Mouse (Mus musculus) heart, adult 2 months (tissue): ENCODE results near the gene Aip. TPM values are rescaled to one million over a fixed set of nuclear protein-coding genes. Genes with fewer than 3 reads are reported as not detected.

ENCODE experiments used
- DNase-seq, 2 experiments: peaks; one replicate each; pipeline ENCODE4 v3.0.0; 2021
- H3K27ac ChIP-seq: fragments of 200-600 bp; 2 replicates; pipeline ENCODE4 v1.8.1; 2022
- H3K27me3 ChIP-seq: fragments of 200-500 bp; 2 replicates; pipeline ENCODE4 v1.6.1; 2012; ENCODE audit warnings: mild to moderate bottlenecking, low read length, inconsistent platforms, mixed read lengths; ENCODE audit not compliant: control insufficient read depth, insufficient read depth
- H3K36me3 ChIP-seq: fragments of 200-500 bp; 2 replicates; pipeline ENCODE4 v1.6.1; 2012; ENCODE audit warnings: low read length, inconsistent platforms; ENCODE audit not compliant: control insufficient read depth, insufficient read depth
- H3K4me1 ChIP-seq: fragments of 200-500 bp; 2 replicates; pipeline ENCODE4 v1.6.1; 2011; ENCODE audit warnings: low read length; ENCODE audit not compliant: control insufficient read depth, insufficient read depth
- H3K4me3 ChIP-seq: fragments of 200-600 bp; 2 replicates; pipeline ENCODE4 v1.8.1; 2022
- H3K79me2 ChIP-seq: fragments of 200-500 bp; replicated peaks from 2 replicates; pipeline ENCODE4 v1.6.1; 2012; ENCODE audit warnings: mild to moderate bottlenecking, inconsistent platforms, low read length, moderate library complexity, mixed read lengths; ENCODE audit not compliant: control insufficient read depth, insufficient read depth
- H3K9ac ChIP-seq: fragments of 200-500 bp; 2 replicates; pipeline ENCODE4 v1.6.1; 2012; ENCODE audit warnings: low read depth, mild to moderate bottlenecking, control low read depth, inconsistent platforms, low read length, mixed read lengths
- CTCF ChIP-seq: fragments of 200-600 bp; IDR thresholded peaks from 2 replicates; pipeline ENCODE4 v1.8.1; 2022; ENCODE audit warnings: antibody characterized with exemption, mild to moderate bottlenecking, moderate library complexity
- EP300 ChIP-seq: fragments of 200-500 bp; IDR thresholded peaks from 2 replicates; pipeline ENCODE4 v1.6.1; 2011; ENCODE audit warnings: low read depth, low read length, control low read depth; ENCODE audit not compliant: insufficient read depth
- POLR2A ChIP-seq: fragments of 200-500 bp; IDR thresholded peaks from 2 replicates; pipeline ENCODE4 v1.6.1; 2011; ENCODE audit warnings: mild to moderate bottlenecking, low read depth, low read length, control low read depth; ENCODE audit not compliant: insufficient read depth
- WGBS: fragments of 180-500 bp; shearing (Covaris S2); methylation state at CpG from one replicate; pipeline ENCODE4 v1.1.7; 2018; 5-methylcytosine and 5-hydroxymethylcytosine counted together
- intact Hi-C: fragments of 180-260 bp; cut with DNase I; formaldehyde crosslinking; loops from one replicate; pipeline ENCODE4 v1.15.1; 2025
- polyA plus RNA-seq: library from polyadenylated mRNA; depleted of rRNA; stranded (reverse); fragments of >200 nt; gene quantifications from 2 replicates; pipeline ENCODE4 v1.2.3, GENCODE M21; 2012
- total RNA-seq, 2 experiments: library from RNA; stranded (reverse); gene quantifications; 2 replicates each; pipeline ENCODE4 v1.2.3; 2021

Gene Aip
- total and polyA plus RNA-seq, 3 experiments = 55.1 to 69.4 (median 60.6) TPM

DNA sequence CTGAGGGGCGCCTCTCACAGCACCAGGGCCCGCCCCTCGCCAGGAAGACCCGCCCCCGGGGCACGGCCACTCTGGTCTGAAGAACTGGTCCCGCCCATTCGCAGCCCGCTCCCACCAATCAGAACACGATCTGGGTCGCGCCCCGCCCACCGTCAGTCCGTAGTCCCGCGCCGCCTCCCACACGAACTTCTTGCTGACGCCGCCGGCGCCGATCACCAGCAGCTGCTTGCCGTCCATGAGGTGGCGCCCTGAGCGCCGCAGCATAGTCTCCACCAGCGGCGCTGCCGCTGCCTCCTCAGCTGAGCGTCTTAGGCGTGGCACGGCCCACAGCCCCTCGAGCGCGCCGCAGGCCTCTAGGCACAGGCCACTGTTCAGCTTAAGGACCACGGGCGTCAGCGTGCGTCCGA is 43.7 kb upstream of the Aip start:
- peak overlapping the region; percentile 60 for H3K4me3 ChIP-seq
- no peaks in the 10 kb centered on the region for H3K79me2 ChIP-seq
- intact Hi-C loops = no loop called here
- peak overlapping the region; percentile 92 for H3K27ac ChIP-seq
- WGBS = under 1% methylated on average over 35 of the region's 43 CpGs
- DNase-seq = peak; percentile 99 to 100
- H3K9ac ChIP-seq = peak overlapping the region; percentile 86
- no peaks in the 10 kb centered on the region for H3K36me3 ChIP-seq
- no peak; the same call in none of the 2 replicates for TF ChIP-seq CTCF
- peak; percentile 97 for TF ChIP-seq POLR2A
- peak; percentile 81; the same call in 1 of the 2 replicates for TF ChIP-seq EP300
- peaks cover 6% of the 10 kb centered on the region for H3K4me1 ChIP-seq
- no peaks in the 10 kb centered on the region for H3K27me3 ChIP-seq

DNA sequence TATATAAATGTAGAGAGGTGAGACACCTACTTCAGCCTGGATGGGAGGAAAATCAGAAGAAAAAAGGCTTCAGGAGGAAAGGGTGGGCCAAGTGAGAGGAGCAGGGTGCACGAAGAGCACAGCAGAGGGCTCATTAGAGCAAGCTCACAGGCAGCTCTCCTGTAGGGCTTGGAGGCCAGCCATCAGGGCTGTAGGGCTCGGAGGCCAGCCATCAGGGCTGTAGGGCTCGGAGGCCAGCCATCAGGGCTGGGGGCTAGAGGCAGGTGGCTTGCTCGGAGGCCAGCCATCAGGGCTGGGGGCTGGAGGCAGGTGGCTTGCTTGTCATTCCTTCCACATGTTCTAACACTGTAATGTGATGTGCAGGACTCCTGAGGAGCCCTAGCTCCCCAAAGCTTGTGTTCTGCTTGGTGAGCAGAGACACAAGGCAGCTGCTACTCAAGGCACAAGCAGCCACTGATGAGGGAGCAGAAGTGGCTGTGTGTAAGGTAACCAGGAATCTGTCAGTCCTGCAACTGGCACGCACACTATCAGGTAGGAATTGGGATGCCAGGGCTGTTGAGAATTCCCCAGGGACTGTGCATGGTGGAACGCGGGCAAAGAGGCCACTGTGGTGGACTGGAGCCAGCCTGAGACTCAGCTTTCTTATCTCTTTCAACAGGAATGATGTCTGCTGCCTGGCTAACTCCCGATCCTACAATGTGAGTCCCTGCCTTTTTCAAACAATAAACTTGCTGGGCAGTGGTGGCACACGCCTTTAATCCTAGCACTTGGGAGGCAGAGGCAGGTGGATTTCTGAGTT is 41.2 kb upstream of the Aip start:
- no peak for DNase-seq
- no peak overlapping the region; the same call in 1 of the 2 replicates for H3K27ac ChIP-seq
- H3K79me2 ChIP-seq = no peaks in the 10 kb centered on the region
- no peak overlapping the region for H3K4me3 ChIP-seq
- intact Hi-C loops = no loop called here
- H3K27me3 ChIP-seq = no peaks in the 10 kb centered on the region
- TF ChIP-seq CTCF = no peak
- TF ChIP-seq POLR2A = no peak
- TF ChIP-seq EP300 = no peak
- WGBS = 42% methylated on average over 9 of the region's 9 CpGs
- H3K4me1 ChIP-seq = peaks cover 7% of the 10 kb centered on the region
- no peaks in the 10 kb centered on the region for H3K36me3 ChIP-seq
- H3K9ac ChIP-seq = no peak overlapping the region

DNA sequence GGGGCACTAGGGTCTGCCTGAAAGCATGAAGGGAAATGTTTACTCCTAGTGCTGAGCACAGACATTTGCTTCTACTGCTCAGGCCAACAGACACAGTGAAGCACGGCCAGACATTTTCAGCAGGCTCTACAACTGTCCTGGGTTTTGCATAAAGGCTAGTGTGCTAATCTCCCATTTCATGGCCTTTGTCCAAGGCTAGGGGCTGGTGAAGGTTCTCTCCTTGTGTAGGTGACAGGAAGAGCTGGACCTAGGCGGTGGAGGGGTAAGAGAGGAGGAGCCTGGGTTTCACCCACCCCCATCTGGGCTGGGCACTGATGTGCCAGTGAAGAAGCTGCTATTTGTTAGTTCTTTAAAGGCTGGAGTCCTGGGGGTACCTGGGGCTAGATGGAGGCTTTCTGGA is 39.1 kb upstream of the Aip start:
- H3K27me3 ChIP-seq = no peaks in the 10 kb centered on the region
- no peak overlapping the region for H3K9ac ChIP-seq
- no peak overlapping the region for H3K4me3 ChIP-seq
- no peak for TF ChIP-seq POLR2A
- TF ChIP-seq CTCF = no peak
- no peak for TF ChIP-seq EP300
- 54% methylated on average over 2 of the region's 2 CpGs for WGBS
- H3K27ac ChIP-seq = no peak overlapping the region
- intact Hi-C loops = no loop called here
- no peaks in the 10 kb centered on the region for H3K79me2 ChIP-seq
- no peak for DNase-seq
- no peaks in the 10 kb centered on the region for H3K36me3 ChIP-seq
- H3K4me1 ChIP-seq = peaks cover 3% of the 10 kb centered on the region

DNA sequence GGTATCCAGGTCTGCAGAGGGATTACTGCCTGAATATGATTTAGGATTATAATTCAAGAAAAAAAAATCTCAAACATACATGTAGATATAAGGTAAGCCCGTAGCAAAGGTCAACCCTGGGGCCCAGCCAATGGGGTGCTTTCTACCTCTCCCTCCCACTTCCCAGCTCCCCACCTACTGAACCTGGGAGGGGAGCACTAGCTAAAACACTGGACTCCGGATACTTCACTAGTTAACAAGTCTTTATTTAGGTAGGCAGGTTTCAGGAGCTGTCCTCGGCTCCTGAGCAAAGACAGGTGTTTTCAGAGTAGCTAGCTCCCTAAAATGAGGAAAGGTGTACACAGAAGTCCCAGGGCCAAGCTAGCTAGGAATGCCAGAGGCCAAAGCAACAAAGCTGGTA is 38.4 kb upstream of the Aip start:
- Histone ChIP-seq H3K27ac (no peak overlapping the region), H3K9ac (no peak overlapping the region), H3K4me1 (peaks cover 3% of the 10 kb centered on the region), H3K4me3 (no peak overlapping the region), H3K79me2 (no peaks in the 10 kb centered on the region), H3K36me3 (no peaks in the 10 kb centered on the region), H3K27me3 (no peaks in the 10 kb centered on the region)
- TF ChIP-seq POLR2A (no peak), CTCF (no peak), EP300 (no peak)
- WGBS = 81% methylated on average over 3 of the region's 3 CpGs
- intact Hi-C loops = no loop called here
- DNase-seq = no peak

DNA sequence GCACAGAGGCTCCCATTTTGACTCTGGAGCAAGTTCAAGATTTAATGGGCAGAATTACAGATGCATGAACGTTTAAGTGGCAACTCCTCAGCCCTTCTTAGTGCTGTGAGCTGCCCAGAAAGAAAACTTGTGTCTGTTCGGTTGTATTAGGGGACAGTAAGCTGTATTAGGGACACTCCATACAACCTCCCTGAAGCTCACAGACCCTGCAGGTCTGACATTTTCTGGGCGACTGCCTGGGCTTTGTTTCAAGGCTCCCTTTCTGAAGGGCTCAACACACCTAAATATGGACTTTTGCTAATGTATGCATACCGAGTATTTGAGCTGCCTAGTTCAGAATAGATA is 37.9 kb upstream of the Aip start:
- Histone ChIP-seq H3K79me2 (no peaks in the 10 kb centered on the region), H3K27me3 (no peaks in the 10 kb centered on the region), H3K27ac (peak overlapping the region; percentile 90), H3K4me1 (peaks cover 3% of the 10 kb centered on the region), H3K4me3 (peak overlapping the region; percentile 76), H3K36me3 (no peaks in the 10 kb centered on the region), H3K9ac (no peak overlapping the region)
- intact Hi-C loops = loop anchor here (2.0 kb wide), 2 partner anchors 15 to 37 kb away; partner anchors contain the start of gene Coro1b
- WGBS = 25% methylated on average over 4 of the region's 4 CpGs
- no peak for TF ChIP-seq POLR2A
- TF ChIP-seq EP300 = no peak
- TF ChIP-seq CTCF = no peak
- no peak for DNase-seq
